Mouse (Mus musculus): ENCODE results near the gene Acer1.

Acer1 gene

DNA sequence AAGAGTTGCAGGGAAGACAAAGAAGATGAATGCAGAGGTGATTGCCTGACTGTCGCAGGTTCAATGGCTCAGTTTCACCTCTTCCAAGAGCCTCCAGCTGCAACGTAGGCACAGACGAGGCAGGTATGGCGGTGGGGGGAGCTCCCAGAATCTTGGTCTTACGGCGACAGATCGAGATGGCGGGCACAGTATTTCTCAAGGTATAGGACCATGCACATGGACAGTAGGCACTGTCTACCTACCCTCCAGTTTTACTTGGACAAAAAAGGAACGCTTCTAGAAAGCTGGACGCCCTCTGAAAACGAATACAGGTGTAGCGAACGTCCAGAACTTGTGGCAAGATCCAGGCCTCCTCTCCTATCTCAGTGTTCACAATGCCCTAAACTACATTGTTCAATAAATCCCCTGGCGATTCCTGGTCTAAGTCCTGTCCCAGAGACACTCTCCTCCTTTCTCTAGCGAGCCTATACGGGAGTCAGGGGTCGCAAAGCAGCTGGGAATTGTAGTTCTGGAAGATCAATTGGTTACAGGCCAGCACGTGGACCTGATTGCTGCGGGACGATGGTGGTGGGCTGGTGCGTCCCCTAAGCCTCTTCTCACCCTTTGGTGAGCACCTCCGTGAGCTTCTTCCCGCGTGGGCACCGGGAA lies 7.7 kb upstream of the Acer1 start:
- peak; percentile 89 for DNase-seq (ENCODE audit: low spot score)

DNA sequence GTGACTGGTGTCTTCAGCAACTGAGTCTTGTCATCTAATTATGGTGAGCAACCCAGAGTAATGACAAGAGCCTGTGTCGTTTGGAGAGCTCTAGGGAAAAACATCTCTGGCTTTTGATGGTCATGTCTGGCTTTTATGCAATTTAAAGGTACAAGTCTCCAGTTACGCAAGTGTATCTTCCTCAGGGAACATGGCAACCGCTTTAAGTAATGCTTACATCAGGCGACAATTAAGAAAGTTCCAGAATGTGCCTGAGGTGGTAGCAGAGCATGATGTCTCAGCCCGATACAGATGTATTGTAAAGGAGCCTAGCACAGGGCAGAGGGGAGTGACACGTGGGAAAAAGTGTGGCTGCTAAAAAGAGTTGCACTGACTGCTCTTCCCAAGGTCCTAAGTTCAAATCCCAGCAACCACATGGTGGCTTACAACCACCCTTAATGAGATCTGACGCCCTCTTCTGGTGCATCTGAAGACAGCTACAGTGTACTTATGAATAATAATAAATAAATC lies 7.0 kb upstream of the Acer1 start:
- DNase-seq (ENCODE audit: low spot score): peak; percentile 2

DNA sequence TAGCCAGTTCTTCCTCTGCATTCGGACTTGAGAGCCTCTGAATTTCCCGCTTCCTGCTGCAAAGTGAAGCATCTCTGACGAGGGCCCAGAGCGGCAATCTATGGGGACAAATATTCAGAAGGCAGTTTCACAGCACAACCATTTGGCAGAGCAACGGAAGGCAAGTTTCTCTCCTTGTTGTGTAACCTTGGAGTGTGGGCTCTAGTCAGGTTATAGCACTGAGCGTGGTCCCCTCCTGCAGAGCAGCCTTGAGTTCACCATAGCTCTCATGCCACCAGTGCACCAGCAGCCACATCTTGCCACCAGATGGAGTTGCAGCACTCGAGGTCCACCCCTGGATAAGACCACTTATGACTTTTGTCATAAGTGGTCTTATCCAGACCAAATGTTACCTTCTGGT lies 6.5 kb upstream of the Acer1 start:
- no peak for DNase-seq (ENCODE audit: low spot score)

DNA sequence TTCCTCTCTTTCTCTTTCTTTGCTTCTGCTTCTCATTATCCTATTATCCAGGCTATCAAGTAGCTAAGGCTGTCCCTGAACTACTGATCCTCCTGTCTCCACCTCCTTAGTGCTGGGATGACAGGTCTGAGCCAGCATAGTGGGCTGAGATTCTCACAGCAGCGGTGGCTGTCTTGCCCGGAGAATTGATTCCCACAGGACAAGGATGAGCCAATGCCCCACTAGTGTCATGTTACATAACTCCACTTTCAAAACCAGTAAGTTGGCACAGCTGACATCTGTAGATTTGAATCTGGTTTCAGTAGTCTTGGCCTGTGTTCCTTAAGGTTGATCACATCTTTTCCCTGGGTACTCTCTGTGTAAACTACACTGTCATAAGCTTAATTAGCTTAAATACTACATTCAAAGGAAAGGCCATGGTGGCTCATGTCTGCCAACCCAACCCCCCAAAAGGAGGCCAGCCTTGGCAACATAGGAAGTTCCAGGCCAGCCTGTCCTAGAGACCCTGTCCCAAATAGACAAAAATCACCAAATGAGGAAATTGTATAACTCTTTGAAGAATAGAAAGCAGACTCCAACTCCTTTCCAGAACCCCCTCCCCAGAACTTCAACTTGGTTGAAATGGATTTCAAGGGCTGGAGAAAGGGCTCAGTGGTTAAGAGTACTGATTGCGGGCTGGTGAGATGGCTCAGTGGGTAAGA lies 4.3 kb upstream of the Acer1 start:
- no peak for DNase-seq (ENCODE audit: low spot score)

DNA sequence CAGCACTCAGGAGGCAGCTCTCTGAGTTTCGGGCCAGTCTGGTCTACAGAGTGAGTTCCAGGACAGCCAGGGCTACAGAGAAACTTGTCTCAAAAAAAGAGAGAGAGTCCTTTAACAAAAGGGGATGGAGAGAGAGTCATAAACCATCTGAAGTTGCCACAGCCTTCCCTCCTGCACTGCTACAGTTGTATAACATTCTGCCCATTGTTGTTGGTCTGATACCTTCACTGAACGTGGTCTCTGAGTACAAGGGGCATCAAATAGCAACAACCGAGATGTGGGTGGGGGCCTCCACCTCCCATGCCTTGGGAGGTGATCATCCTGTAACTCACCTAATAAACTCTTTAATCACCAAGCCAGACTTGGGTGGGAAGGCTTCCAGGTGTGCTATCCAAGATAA lies 3.7 kb upstream of the Acer1 start:
- no peak for DNase-seq (ENCODE audit: low spot score)

GRCm38 (mm10) chr17:56984886-56985285 lies 3.0 kb upstream of the Acer1 start:
- DNase-seq (ENCODE audit: low spot score): no peak

- no peak for DNase-seq (ENCODE audit: low spot score)
Measured at GRCm38 (mm10) chr17:56981049-56981448, 877 bp downstream of the Acer1 start.

- no peak for DNase-seq (ENCODE audit: low spot score)
Measured at GRCm38 (mm10) chr17:56979524-56979923, 2.4 kb downstream of the Acer1 start.

GRCm38 (mm10) chr17:56976531-56977390 lies 5.2 kb downstream of the Acer1 start:
- no peak for DNase-seq (ENCODE audit: low spot score)

GRCm38 (mm10) chr17:56975391-56975790 lies 6.5 kb downstream of the Acer1 start:
- no peak for DNase-seq (ENCODE audit: low spot score)

- no peak for DNase-seq (ENCODE audit: low spot score)
Measured at GRCm38 (mm10) chr17:56974708-56975240, 7.2 kb downstream of the Acer1 start.

- no peak for DNase-seq (ENCODE audit: low spot score)
Measured at GRCm38 (mm10) chr17:56973956-56974707, 7.8 kb downstream of the Acer1 start.

DNA sequence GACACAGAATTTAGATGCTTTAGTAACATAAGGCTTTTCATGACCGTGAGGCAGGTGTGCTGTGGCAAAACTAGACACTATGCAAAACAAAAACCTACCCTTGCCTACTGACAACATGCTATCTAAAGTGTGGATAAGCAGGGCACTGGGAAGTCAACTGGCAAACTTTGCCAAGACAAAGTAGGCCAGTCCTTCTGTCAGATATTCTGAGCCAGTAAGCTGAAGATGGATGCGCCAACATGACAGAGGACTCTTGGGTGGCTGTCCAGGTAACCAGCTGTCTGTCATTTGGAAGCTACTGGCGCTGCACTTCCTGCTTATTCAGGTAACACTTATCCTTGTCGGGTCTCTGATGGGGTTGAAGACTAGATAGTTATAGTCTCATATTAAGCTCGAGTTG lies 11.8 kb downstream of the Acer1 start:
- DNase-seq (ENCODE audit: low spot score): no peak

- no peak for DNase-seq (ENCODE audit: low spot score)
Measured at GRCm38 (mm10) chr17:56969321-56969720, 12.6 kb downstream of the Acer1 start.

- no peak for DNase-seq (ENCODE audit: low spot score)
Measured at GRCm38 (mm10) chr17:56963646-56964045, 18.3 kb downstream of the Acer1 start.

GRCm38 (mm10) chr17:56962642-56963405 lies 19.1 kb downstream of the Acer1 start:
- no peak for DNase-seq (ENCODE audit: low spot score)

DNA sequence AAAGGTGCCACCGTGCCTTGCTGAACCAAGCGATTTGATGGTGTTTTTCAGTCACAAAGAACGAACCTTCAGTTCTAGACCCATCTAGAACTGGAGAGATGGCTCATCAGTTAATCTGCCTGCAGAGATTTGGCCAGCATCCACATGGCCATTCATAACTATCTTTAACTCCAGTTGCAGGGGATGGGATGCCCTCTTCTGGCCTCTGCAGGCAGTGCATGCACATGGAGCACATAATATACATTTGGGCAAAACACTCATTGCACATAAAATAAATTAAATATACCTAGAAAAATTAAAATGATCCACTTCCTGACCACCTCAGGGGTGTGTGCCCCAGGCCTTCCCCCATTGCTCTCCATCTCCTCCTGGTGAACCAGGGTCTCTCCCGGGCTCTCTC lies 20.0 kb downstream of the Acer1 start:
- no peak for DNase-seq (ENCODE audit: low spot score)

DNA sequence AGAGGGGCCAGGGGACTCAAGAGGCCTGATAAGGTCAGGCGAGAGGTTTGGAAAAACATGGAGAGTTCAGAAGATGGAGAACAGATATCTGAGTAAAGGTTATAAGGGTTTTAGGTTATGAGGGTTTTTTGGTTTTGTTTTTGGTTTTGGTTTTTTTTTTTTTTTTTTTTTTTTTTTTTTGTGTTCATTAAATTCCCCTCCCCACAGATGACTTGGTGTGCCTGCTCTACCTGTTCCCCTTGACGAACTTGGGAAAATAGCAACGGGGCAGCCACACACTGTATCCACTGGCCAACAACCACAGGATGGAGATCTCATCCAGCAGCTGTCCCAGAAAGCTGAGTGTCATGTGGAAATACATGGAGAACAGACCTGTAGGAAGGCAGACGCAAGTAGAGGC lies 23.3 kb downstream of the Acer1 start:
- DNase-seq (ENCODE audit: low spot score): no peak

GRCm38 (mm10) chr17:56957763-56958429 lies 24.0 kb downstream of the Acer1 start:
- DNase-seq (ENCODE audit: low spot score): no peak

DNA sequence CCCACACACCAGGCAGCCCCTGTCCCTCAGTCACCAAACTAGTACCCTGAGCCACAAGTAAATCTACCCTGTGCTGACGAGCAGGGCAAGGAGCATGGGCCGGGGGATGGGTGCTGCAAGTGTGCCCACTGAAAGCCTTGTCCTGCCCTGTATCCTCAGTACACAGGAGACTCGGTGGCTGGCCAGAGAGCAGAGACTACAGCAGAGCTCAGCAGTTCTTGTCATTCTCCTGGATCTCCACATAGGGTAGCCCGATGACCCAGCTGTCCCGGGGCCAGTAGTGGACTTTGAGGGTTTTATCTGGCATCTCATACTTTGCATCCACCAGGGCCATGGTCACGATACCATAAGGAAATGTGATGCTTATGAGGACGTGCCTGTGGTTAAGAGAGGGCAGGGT lies 27.1 kb downstream of the Acer1 start:
- DNase-seq (ENCODE audit: low spot score): no peak

Data from retina, embryonic 14.5 days (tissue).